8 mouse cellular contexts compared by ENCODE assay signal in the genomic region with DNA sequence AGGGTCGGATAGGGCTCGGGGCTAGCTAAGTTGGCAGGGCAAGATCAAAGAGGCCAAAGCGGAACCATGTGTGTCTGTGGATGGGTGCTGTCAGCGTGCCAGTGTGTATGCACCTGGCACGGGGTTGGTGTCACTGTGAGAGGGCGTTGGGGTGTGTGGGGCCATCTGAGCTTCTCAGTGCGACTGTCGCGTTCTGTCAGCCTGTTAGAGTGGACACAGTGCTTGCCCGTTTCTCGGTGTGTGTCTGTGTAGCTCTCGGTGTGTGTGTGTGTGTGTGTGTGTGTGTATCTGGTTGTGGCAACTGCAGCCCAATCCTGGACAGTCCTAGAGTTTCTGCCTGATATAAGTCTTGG. TPM values are rescaled to one million over a fixed set of nuclear protein-coding genes. Genes with fewer than 3 reads are reported as not detected.
A peak's percentile ranks its signal among the peaks of the same experiment; 100 is the strongest.
DNase-seq lines count a peak whose midpoint lies in the region; ATAC-seq and TF ChIP-seq lines count a peak whose summit lies in the region.
"Had no signal": no experiment of that assay in that cellular context is flagged by ENCODE, and none has a peak within 500 bp of the region (broad histone marks: within the 10 kb centered on the region; RNA-seq: fewer than 3 reads in every experiment).

No protein-coding gene starts in this region.

- 0 out of 2 replicates have a peak, but pooled peaks have one; percentile 6 for ATAC-seq in lung, embryonic 14.5 days (ENCODE audit: insufficient read depth)
- ATAC-seq in forebrain, embryonic 12.5 days (ENCODE audit: low FRiP score): no peak; the same call in 1 of the 2 replicates
- 0 out of 2 replicates have a peak, but pooled peaks have one; percentile 3 for ATAC-seq in kidney, embryonic 14.5 days (ENCODE audit: low FRiP score, low TSS enrichment)
- ATAC-seq in midbrain, embryonic 11.5 days (ENCODE audit: low FRiP score): no peak; the same call in 1 of the 2 replicates

- H3K36me3 ChIP-seq in lung, embryonic 14.5 days (ENCODE audit: insufficient read depth): no peaks in the 10 kb centered on the region
- H3K36me3 ChIP-seq in forebrain, embryonic 12.5 days (replicated peaks): no peaks in the 10 kb centered on the region
- no peaks in the 10 kb centered on the region for H3K36me3 ChIP-seq in kidney, embryonic 14.5 days (ENCODE audit: control insufficient read depth, insufficient read depth, low read length)
- H3K36me3 ChIP-seq in midbrain, embryonic 11.5 days (ENCODE audit: control insufficient read depth, insufficient read depth, low read length): no peaks in the 10 kb centered on the region

- under 1% methylated on average over 12 of the region's 12 CpGs for WGBS in lung, embryonic 14.5 days
- WGBS in forebrain, embryonic 12.5 days: under 1% methylated on average over 12 of the region's 12 CpGs
- WGBS in kidney, embryonic 14.5 days: under 1% methylated on average over 12 of the region's 12 CpGs
- 2% methylated on average over 12 of the region's 12 CpGs for WGBS in midbrain, embryonic 11.5 days

- no peaks in the 10 kb centered on the region for H3K4me1 ChIP-seq in lung, embryonic 14.5 days (ENCODE audit: insufficient read depth)
- H3K4me1 ChIP-seq in forebrain, embryonic 12.5 days: peaks cover 31% of the 10 kb centered on the region
- 0 out of 2 replicates have a peak, but pooled peaks cover 8% of the 10 kb centered on the region for H3K4me1 ChIP-seq in kidney, embryonic 14.5 days (ENCODE audit: control insufficient read depth, insufficient read depth, low read length)
- H3K4me1 ChIP-seq in midbrain, embryonic 11.5 days (ENCODE audit: control insufficient read depth, insufficient read depth, low read length): peaks cover 18% of the 10 kb centered on the region

- peaks cover 80% of the 10 kb centered on the region for H3K27me3 ChIP-seq in lung, embryonic 14.5 days (ENCODE audit: insufficient read depth, low read length)
- H3K27me3 ChIP-seq in forebrain, embryonic 12.5 days: peaks cover 86% of the 10 kb centered on the region
- H3K27me3 ChIP-seq in kidney, embryonic 14.5 days (ENCODE audit: control insufficient read depth, insufficient read depth, low read length): peaks cover 85% of the 10 kb centered on the region
- H3K27me3 ChIP-seq in midbrain, embryonic 11.5 days (ENCODE audit: control insufficient read depth, insufficient read depth, low read length): peaks cover 64% of the 10 kb centered on the region

- H3K9me3 ChIP-seq in lung, embryonic 14.5 days (ENCODE audit: low read depth, low read length): no peaks in the 10 kb centered on the region
- no peaks in the 10 kb centered on the region; the same call in 1 of the 2 replicates for H3K9me3 ChIP-seq in forebrain, embryonic 12.5 days
- H3K9me3 ChIP-seq in kidney, embryonic 14.5 days (ENCODE audit: control insufficient read depth, low read length): no peaks in the 10 kb centered on the region
- no peaks in the 10 kb centered on the region for H3K9me3 ChIP-seq in midbrain, embryonic 11.5 days (ENCODE audit: control insufficient read depth, low read length)

- peak overlapping the region; percentile 49 for H3K4me3 ChIP-seq in lung, embryonic 14.5 days (ENCODE audit: low read depth, low read length)
- peak overlapping the region; percentile 68 for H3K4me3 ChIP-seq in forebrain, embryonic 12.5 days (replicated peaks)
- H3K4me3 ChIP-seq in kidney, embryonic 14.5 days (ENCODE audit: low read length): peak overlapping the region; percentile 49
- H3K4me3 ChIP-seq in midbrain, embryonic 11.5 days (ENCODE audit: low read depth, low read length): peak overlapping the region; percentile 64
- H3K4me3 ChIP-seq: megakaryocyte, embryonic 14.5 days had no signal

- DNase-seq in lung, embryonic 14.5 days: peak; percentile 5
- no peak for DNase-seq in lung, postnatal 36 days
- peak; percentile 91 for DNase-seq in midbrain, embryonic 11.5 days (ENCODE audit: low spot score, missing footprints)
- no peak for DNase-seq in urinary bladder, postnatal 36 days (ENCODE audit: low spot score in 2 of 2)
- DNase-seq in cerebellum, adult 11 months: no peak

- no peak for TF ChIP-seq CTCF in lung, embryonic 14.5 days (IDR thresholded peaks at IDR 0.05; ENCODE audit: low read depth)

- H3K27ac ChIP-seq in lung, embryonic 14.5 days (ENCODE audit: low read depth): no peak overlapping the region
- no peak overlapping the region for H3K27ac ChIP-seq in forebrain, embryonic 12.5 days
- no peak overlapping the region for H3K27ac ChIP-seq in kidney, embryonic 14.5 days (ENCODE audit: low read depth, low read length)
- no peak overlapping the region for H3K27ac ChIP-seq in midbrain, embryonic 11.5 days (ENCODE audit: low read depth, low read length)

- 0 out of 2 replicates have a peak overlapping the region, but pooled peaks have one; percentile 23 for H3K9ac ChIP-seq in lung, embryonic 14.5 days
- peak overlapping the region; percentile 74 for H3K9ac ChIP-seq in forebrain, embryonic 12.5 days
- no peak overlapping the region for H3K9ac ChIP-seq in kidney, embryonic 14.5 days (ENCODE audit: low read depth, low read length)
- H3K9ac ChIP-seq in midbrain, embryonic 11.5 days (ENCODE audit: low read length): peak overlapping the region; percentile 69

- peak overlapping the region; percentile 83 for H3K4me2 ChIP-seq in lung, embryonic 14.5 days
- peak overlapping the region; percentile 90 for H3K4me2 ChIP-seq in forebrain, embryonic 12.5 days
- H3K4me2 ChIP-seq in kidney, embryonic 14.5 days (replicated peaks; ENCODE audit: low read depth, low read length): peak overlapping the region; percentile 91
- peak overlapping the region; percentile 89 for H3K4me2 ChIP-seq in midbrain, embryonic 11.5 days

RNA-seq across cellular contexts. Expression of a gene that starts 0.7 kb away (rescaled TPM):
- 0.13 and 0.26 TPM in 2 replicates for polyA plus RNA-seq in lung, embryonic 14.5 days (2014; fragmentation: Nextera tagmentation; extraction: Ambion mirVana)
- polyA plus RNA-seq in forebrain, embryonic 12.5 days (2016; fragmentation: Nextera tagmentation; extraction: Ambion mirVana): 0.90 and 1.5 TPM in 2 replicates
- polyA plus RNA-seq in kidney, embryonic 14.5 days (2014; fragmentation: Nextera tagmentation; extraction: Ambion mirVana): 0.51 and 0.76 TPM in 2 replicates
- polyA plus RNA-seq in midbrain, embryonic 11.5 days (2014; fragmentation: Nextera tagmentation; extraction: Ambion mirVana): 0.55 and 0.61 TPM in 2 replicates

Comparison
In these comparisons a context has a peak if more than half of its experiments do, and no peak if none do; other contexts are left out.
1. DNase-seq: peak in lung, embryonic 14.5 days (single experiment) and midbrain, embryonic 11.5 days (single experiment); none in lung, postnatal 36 days (single experiment), urinary bladder, postnatal 36 days (0 of 2) and cerebellum, adult 11 months (single experiment).
2. ATAC-seq: peak in lung, embryonic 14.5 days (single experiment) and kidney, embryonic 14.5 days (single experiment); none in forebrain, embryonic 12.5 days (single experiment) and midbrain, embryonic 11.5 days (single experiment).
3. Peak in every context shown above with its lines, with median percentiles within 50 percentile points of each other: H3K4me2 ChIP-seq and H3K4me3 ChIP-seq.